Mouse (Mus musculus): ENCODE results near the gene Samd4. TPM values are rescaled to one million over a fixed set of nuclear protein-coding genes. Genes with fewer than 3 reads are reported as not detected.

Gene Samd4
- polyA plus RNA-seq, 1 experiment from 2014 or later: 3.6 TPM

DNA sequence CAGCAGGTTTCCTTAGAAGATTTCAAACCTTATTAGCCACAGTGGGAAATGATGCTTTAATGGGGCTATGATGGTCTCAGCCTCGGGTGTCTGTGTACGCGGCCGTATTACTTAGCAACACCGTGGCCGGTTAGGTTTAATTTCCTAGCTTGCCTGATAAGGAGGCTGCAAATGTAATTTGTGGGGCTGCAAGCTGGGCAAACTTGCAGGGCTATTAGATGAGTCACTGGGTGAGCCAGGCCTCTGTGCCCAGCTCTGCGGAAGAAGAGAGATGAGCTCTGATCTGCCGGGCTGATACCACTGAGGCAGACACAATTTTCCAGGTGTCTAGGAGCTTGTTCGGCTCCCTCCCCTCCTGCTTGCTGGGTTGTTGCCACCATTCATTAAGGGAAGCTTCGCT lies 251.3 kb downstream of the Samd4 start:
- no peaks in the 10 kb centered on the region for H3K9me3 ChIP-seq (replicated peaks)
- H3K27ac ChIP-seq: no peak overlapping the region
- WGBS: 69% methylated on average over 10 of the region's 10 CpGs
- no peaks in the 10 kb centered on the region for H3K4me1 ChIP-seq
- no peak for DNase-seq (ENCODE audit: low spot score)
- no peaks in the 10 kb centered on the region for H3K27me3 ChIP-seq (ENCODE audit: low read depth, poor library complexity, severe bottlenecking)
- no peaks in the 10 kb centered on the region for H3K36me3 ChIP-seq
- H3K4me3 ChIP-seq: no peak overlapping the region

GRCm38 (mm10) chr14:47136637-47137036 lies 254.0 kb downstream of the Samd4 start:
- WGBS: 69% methylated on average over 5 of the region's 5 CpGs
- Histone ChIP-seq H3K27me3 (ENCODE audit: low read depth, poor library complexity, severe bottlenecking) (no peaks in the 10 kb centered on the region), H3K4me3 (no peak overlapping the region), H3K36me3 (no peaks in the 10 kb centered on the region), H3K9me3 (replicated peaks) (no peaks in the 10 kb centered on the region), H3K4me1 (no peaks in the 10 kb centered on the region), H3K27ac (no peak overlapping the region)
- no peak for DNase-seq (ENCODE audit: low spot score)

DNA sequence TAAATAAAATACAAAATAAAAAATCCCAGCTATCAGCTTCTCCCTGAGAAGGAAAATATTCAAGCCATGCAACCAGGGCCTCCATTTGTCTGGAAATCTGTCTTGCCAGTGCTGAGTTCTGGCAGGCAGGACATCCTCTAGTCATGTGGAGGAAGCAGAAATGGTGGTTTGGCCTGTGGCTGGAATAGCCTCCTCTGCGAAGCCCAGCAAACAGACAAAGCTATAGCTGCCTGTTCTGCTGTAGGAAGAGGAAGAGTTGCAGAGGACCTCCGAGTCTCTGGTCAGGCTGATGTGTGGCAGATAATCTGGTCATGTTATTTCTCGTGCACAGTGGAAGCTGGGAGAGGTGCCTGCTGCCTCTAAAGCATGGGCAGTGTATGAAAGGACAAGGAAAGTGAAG lies 256.2 kb downstream of the Samd4 start:
- DNase-seq (ENCODE audit: low spot score): no peak
- Histone ChIP-seq H3K27me3 (ENCODE audit: low read depth, poor library complexity, severe bottlenecking) (no peaks in the 10 kb centered on the region), H3K36me3 (no peaks in the 10 kb centered on the region), H3K4me1 (no peaks in the 10 kb centered on the region), H3K4me3 (no peak overlapping the region), H3K9me3 (replicated peaks) (no peaks in the 10 kb centered on the region), H3K27ac (no peak overlapping the region)
- WGBS: 79% methylated on average over 3 of the region's 3 CpGs

DNA sequence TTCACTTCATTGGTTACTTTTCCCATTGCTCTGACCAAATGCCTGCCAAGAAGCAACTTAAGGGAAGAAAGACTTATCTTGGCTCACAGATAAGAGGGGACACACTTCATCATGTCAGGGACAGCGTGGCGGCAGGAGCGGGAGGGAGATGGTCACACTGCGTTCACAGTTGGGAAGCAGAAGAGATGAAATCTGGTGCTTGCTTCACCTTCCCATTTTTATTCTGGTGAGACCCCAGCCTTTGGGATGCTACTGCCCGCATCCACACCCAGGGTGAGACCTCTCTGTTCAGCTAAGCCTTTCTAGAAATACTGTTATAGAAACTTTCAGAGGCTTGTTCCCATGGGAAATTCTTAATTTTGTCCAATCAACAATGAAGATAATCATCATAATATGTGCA lies 261.7 kb downstream of the Samd4 start:
- H3K27me3 ChIP-seq (ENCODE audit: low read depth, poor library complexity, severe bottlenecking): no peaks in the 10 kb centered on the region
- no peak overlapping the region for H3K27ac ChIP-seq
- no peaks in the 10 kb centered on the region for H3K36me3 ChIP-seq
- 95% methylated on average over 5 of the region's 5 CpGs for WGBS
- no peaks in the 10 kb centered on the region for H3K4me1 ChIP-seq
- H3K4me3 ChIP-seq: no peak overlapping the region
- no peaks in the 10 kb centered on the region for H3K9me3 ChIP-seq (replicated peaks)
- no peak for DNase-seq (ENCODE audit: low spot score)

DNA sequence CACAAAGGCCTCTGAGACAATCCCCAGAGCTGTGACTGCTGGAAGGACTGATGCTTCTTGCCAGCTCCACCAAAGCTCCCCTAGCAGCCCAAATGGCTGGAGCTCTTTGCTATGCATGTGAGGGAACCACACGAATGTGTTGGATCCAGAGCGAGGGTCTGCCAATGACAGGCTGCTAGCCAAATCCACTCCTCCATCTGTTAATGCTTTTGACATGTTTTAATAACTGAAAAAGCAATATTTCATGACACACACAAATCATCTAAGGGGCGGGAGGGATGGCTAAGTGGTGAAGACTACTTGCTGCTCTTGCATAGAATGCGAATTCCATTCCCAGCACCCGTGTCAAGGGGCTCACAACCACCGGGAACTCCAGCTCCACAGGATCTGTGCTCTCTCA lies 268.7 kb downstream of the Samd4 start:
- H3K27me3 ChIP-seq (ENCODE audit: low read depth, poor library complexity, severe bottlenecking): no peaks in the 10 kb centered on the region
- H3K9me3 ChIP-seq (replicated peaks): no peaks in the 10 kb centered on the region
- H3K36me3 ChIP-seq: no peaks in the 10 kb centered on the region
- no peak for DNase-seq (ENCODE audit: low spot score)
- no peaks in the 10 kb centered on the region for H3K4me1 ChIP-seq
- no peak overlapping the region for H3K27ac ChIP-seq
- H3K4me3 ChIP-seq: no peak overlapping the region
- WGBS: 91% methylated on average over 6 of the region's 6 CpGs

GRCm38 (mm10) chr14:47154303-47154702 lies 271.6 kb downstream of the Samd4 start:
- DNase-seq (ENCODE audit: low spot score): no peak
- no peaks in the 10 kb centered on the region for H3K36me3 ChIP-seq
- no peak overlapping the region for H3K27ac ChIP-seq
- H3K4me3 ChIP-seq: no peak overlapping the region
- H3K9me3 ChIP-seq (replicated peaks): no peaks in the 10 kb centered on the region
- no peaks in the 10 kb centered on the region for H3K4me1 ChIP-seq
- WGBS: 91% methylated on average over 3 of the region's 3 CpGs
- no peaks in the 10 kb centered on the region for H3K27me3 ChIP-seq (ENCODE audit: low read depth, poor library complexity, severe bottlenecking)

Small RNA genes within 50 kb of the gene (microRNA-seq; reads per million reads assigned to microRNA genes)
- gene Mir378c: 2.3 reads per million

Other genes starting within 250 kb of the Samd4 start
- 36.0 and 39.0 TPM in 2 replicates for gene Cdkn3, start 122.3 kb upstream of the Samd4 start, polyA plus RNA-seq (2016; fragmentation: Nextera tagmentation; extraction: Ambion mirVana)
- gene Cnih1, start 94.4 kb upstream of the Samd4 start, polyA plus RNA-seq (2016; fragmentation: Nextera tagmentation; extraction: Ambion mirVana): 201 and 210 TPM in 2 replicates
- gene Gmfb, start 60.6 kb upstream of the Samd4 start, polyA plus RNA-seq (2016; fragmentation: Nextera tagmentation; extraction: Ambion mirVana): 98.4 and 99.9 TPM in 2 replicates
- 31.3 and 31.5 TPM in 2 replicates for gene Cgrrf1, start 50.7 kb upstream of the Samd4 start, polyA plus RNA-seq (2016; fragmentation: Nextera tagmentation; extraction: Ambion mirVana)

All from limb, embryonic 10.5 days (tissue).